Mouse (Mus musculus) ES-E14 (cell line): ENCODE data around the gene Lrch3.

ENCODE experiments used
- CHD2 ChIP-seq: IDR thresholded peaks from 2 replicates; pipeline ENCODE4 v1.6.1; 2014; ENCODE audit warnings: mild to moderate bottlenecking, low read depth, low read length, inconsistent platforms
- HCFC1 ChIP-seq: IDR thresholded peaks from 2 replicates; pipeline ENCODE4 v1.6.1; 2012; ENCODE audit warnings: low read length, inconsistent platforms, borderline replicate concordance; ENCODE audit not compliant: insufficient read depth
- ZC3H11A ChIP-seq: IDR thresholded peaks from 2 replicates; pipeline ENCODE4 v1.6.1; 2012; ENCODE audit warnings: low read depth, mild to moderate bottlenecking, inconsistent platforms, low read length, borderline replicate concordance
- ZNF384 ChIP-seq: IDR thresholded peaks from 2 replicates; pipeline ENCODE4 v1.6.1; 2012; ENCODE audit warnings: low read depth, low read length, inconsistent platforms

DNA sequence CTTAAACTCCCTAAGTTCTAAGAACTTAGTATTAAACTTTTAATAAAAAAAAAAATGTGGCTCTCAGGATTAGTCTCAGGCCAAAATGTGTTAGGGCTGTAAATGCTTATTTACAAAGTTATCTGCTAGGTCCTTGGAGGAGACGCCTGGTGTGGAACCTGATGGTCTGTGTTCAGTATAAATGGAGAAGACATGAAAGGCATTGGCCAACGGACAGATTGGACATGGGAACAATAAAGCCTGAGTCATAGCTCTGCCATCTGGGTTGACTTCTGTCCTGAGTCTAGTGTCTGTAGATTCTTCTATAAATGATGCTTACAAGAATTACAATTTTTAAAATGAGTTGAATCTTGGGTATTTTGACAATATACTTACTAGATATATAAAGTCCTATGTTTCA lies 7.7 kb upstream of the Lrch3 start:
- TF ChIP-seq CHD2, result no peak
- TF ChIP-seq HCFC1, result no peak
- TF ChIP-seq ZNF384, result no peak
- no peak for TF ChIP-seq ZC3H11A
